Mouse (Mus musculus) C2C12 (cell line): ENCODE results near the gene Ggcx. TPM values are rescaled to one million over a fixed set of nuclear protein-coding genes. Genes with fewer than 3 reads are reported as not detected.
"Not testable (repeated sequence)": the region's sequence is repeated elsewhere in the genome, so short reads cannot be mapped to it uniquely, and the experiment has no call there.

ENCODE experiments used
- H3K27me3 ChIP-seq: one replicate; pipeline ENCODE4 v1.6.1; 2011; ENCODE audit not compliant: control insufficient read depth, insufficient read depth, insufficient read length
- H3K36me3 ChIP-seq: one replicate; pipeline ENCODE4 v1.6.1; 2011; ENCODE audit not compliant: control insufficient read depth, insufficient read depth
- H3K4me3 ChIP-seq: one replicate; pipeline ENCODE4 v1.5.1; 2011; ENCODE audit warnings: mild to moderate bottlenecking, control low read depth; ENCODE audit not compliant: poor library complexity, insufficient read depth, severe bottlenecking
- H3K79me2 ChIP-seq: one replicate; pipeline ENCODE4 v1.6.1; 2011; ENCODE audit not compliant: control insufficient read depth, insufficient read depth
- H3K79me3 ChIP-seq: one replicate; pipeline ENCODE4 v1.6.1; 2011; ENCODE audit warnings: low read depth, control low read depth
- H3ac ChIP-seq: one replicate; pipeline ENCODE3; 2011; ENCODE audit warnings: low read depth; ENCODE audit not compliant: control insufficient read depth, insufficient read length
- CEBPB ChIP-seq: IDR thresholded peaks from one replicate; pipeline ENCODE4 v1.6.1; 2011; ENCODE audit warnings: low read depth, mild to moderate bottlenecking, control low read depth, moderate library complexity
- CTCF ChIP-seq: IDR thresholded peaks from one replicate; pipeline ENCODE4 v1.5.1; 2011; ENCODE audit not compliant: control insufficient read depth, insufficient read depth, insufficient read length
- FOSL1 ChIP-seq: IDR thresholded peaks from one replicate; pipeline ENCODE4 v1.8.0; 2011; ENCODE audit warnings: mild to moderate bottlenecking, low read length; ENCODE audit not compliant: poor library complexity, insufficient read depth, severe bottlenecking
- MAX ChIP-seq: IDR thresholded peaks from one replicate; pipeline ENCODE4 v1.6.1; 2011; ENCODE audit warnings: mild to moderate bottlenecking, control low read depth
- MYOD1 ChIP-seq: IDR thresholded peaks from one replicate; pipeline ENCODE4 v1.6.1; 2011; ENCODE audit warnings: low read depth; ENCODE audit not compliant: control insufficient read depth, insufficient read length
- MYOG ChIP-seq: IDR thresholded peaks from one replicate; pipeline ENCODE4 v1.6.1; 2011; ENCODE audit not compliant: control insufficient read depth, insufficient read length; ENCODE audit errors: extremely low read depth
- USF1 ChIP-seq: IDR thresholded peaks from one replicate; pipeline ENCODE4 v1.6.1; 2011; ENCODE audit warnings: low read depth, mild to moderate bottlenecking, control low read depth, moderate library complexity
- polyA plus RNA-seq: library from polyadenylated mRNA; unstranded; fragments of >200 nt; fragmentation: generic; extraction: Trizol; gene quantifications from one replicate; pipeline ENCODE4 v1.2.1, GENCODE M21; 2012; ENCODE audit warnings: missing spikeins

Gene Ggcx
- polyA plus RNA-seq, 1 experiment: 12.2 TPM

DNA sequence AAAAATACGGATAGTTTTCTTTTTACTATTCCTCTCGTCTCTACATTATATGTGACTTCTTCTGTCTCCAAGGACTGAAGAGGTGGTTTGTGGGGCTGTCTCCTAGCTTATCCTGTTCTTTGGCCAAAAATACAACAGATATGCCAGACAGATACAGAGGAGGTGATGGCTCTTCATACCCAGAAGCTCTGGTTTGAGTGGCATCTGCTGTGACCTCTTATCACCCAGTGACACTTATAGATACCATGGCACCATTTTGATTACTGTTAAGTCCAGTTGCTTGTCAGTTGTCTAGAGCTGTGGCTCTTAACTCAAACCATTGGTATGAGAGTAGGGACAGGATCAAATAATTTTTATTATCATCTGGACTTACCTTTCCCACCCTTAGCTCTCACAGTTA is 33.4 kb downstream of the Ggcx start:
- no peak for TF ChIP-seq USF1
- no peak for TF ChIP-seq FOSL1
- no peak for TF ChIP-seq CEBPB
- no peak for TF ChIP-seq MYOD1
- no peak for TF ChIP-seq MAX
- no peak for TF ChIP-seq CTCF
- TF ChIP-seq MYOG: no peak
- no peaks in the 10 kb centered on the region for H3K27me3 ChIP-seq
- H3K79me3 ChIP-seq: no peaks in the 10 kb centered on the region
- H3K4me3 ChIP-seq: no peak overlapping the region
- H3K79me2 ChIP-seq: no peaks in the 10 kb centered on the region
- no peak overlapping the region for H3ac ChIP-seq
- no peaks in the 10 kb centered on the region for H3K36me3 ChIP-seq

GRCm38 (mm10) chr6:72451778-72452177 is 37.7 kb downstream of the Ggcx start:
- H3K4me3 ChIP-seq, H3K79me2 ChIP-seq, H3K27me3 ChIP-seq, H3ac ChIP-seq, H3K79me3 ChIP-seq, H3K36me3 ChIP-seq: not testable (repeated sequence)

DNA sequence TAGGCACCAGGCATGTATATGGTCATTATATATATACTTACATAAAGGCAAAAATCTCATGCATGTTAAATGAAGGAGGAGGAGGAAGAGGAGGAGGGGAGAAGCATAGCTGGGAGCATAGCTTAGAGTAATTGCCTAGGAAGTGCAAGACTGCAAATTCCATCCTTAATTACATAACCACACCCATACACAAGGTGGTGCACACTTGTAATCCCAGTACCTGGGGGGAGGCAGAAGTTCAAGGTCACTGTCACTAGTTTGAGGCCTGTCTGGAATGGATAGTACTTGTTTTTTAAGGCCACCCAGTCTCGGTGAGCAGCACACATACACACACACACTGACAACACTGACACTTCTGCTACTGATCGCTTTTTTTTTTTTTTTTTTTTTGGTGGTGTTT is 38.2 kb downstream of the Ggcx start:
- Histone ChIP-seq H3K4me3 (no peak overlapping the region), H3K27me3 (no peaks in the 10 kb centered on the region), H3K79me2 (no peaks in the 10 kb centered on the region), H3K36me3 (no peaks in the 10 kb centered on the region), H3K79me3 (no peaks in the 10 kb centered on the region), H3ac (no peak overlapping the region)
- TF ChIP-seq FOSL1: no peak
- TF ChIP-seq USF1: no peak
- no peak for TF ChIP-seq CEBPB
- no peak for TF ChIP-seq MAX
- no peak for TF ChIP-seq MYOD1
- TF ChIP-seq CTCF: no peak
- no peak for TF ChIP-seq MYOG

DNA sequence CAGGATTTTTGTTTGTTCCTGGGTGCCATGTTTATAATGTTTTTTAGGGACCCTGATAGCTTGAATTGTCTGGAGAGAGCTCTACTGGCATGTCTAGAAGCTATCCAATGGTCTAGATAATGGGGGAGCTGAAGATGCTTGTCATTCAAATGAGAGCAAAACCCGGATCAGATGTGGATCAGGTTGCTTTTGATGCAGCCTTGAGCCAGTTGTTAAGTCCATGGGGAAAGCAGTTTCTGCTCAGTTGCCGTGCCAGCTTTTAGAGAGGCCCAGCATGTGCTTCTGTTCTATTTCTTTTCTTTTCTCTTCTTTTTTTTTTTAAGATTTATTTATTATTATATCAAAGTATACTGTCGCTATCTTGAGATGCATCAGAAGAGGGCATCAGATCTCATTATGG is 39.5 kb downstream of the Ggcx start:
- Histone ChIP-seq H3K36me3 (no peaks in the 10 kb centered on the region), H3K79me3 (no peaks in the 10 kb centered on the region), H3K79me2 (no peaks in the 10 kb centered on the region), H3K4me3 (no peak overlapping the region), H3K27me3 (no peaks in the 10 kb centered on the region), H3ac (no peak overlapping the region)
- TF ChIP-seq USF1: no peak
- no peak for TF ChIP-seq MAX
- TF ChIP-seq CEBPB: no peak
- TF ChIP-seq MYOD1: no peak
- TF ChIP-seq CTCF: no peak
- no peak for TF ChIP-seq FOSL1
- no peak for TF ChIP-seq MYOG

DNA sequence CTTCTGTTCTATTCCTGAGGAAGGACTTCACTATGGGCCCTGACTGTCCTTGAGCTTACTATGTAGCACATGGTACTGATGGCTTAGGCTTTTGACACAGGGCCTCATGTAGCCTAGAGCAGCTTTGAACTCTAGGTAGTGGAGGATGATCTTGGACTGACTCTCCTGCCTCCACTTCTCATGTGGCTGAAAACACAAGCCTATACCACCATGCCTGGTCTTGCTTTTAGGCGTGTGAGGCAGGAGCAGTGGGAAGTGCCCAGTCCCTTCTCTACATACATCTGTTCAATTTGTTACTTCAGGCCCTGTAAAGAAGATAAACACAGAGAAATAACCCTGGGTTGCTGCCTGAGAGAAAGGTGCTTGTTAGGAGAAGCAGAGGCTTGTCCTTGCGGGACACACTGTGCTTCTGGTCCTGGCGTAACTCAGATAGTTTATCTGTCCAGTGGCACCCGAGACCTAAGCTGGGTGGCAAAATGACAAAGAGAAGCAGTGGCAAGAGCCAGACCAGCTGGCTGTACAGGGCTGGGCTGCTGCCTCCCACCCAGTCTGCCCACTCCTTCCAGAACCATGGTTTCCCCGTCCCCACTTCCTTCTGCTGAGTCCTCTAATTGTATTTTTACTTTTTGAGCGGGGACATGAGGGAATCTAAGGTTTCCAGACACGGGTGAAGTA is 40.1 kb downstream of the Ggcx start:
- TF ChIP-seq CEBPB: no peak
- TF ChIP-seq USF1: no peak
- no peak for TF ChIP-seq MAX
- no peak for TF ChIP-seq FOSL1
- no peak for TF ChIP-seq MYOG
- TF ChIP-seq MYOD1: no peak
- H3K79me3 ChIP-seq: no peaks in the 10 kb centered on the region
- H3K36me3 ChIP-seq: no peaks in the 10 kb centered on the region
- H3ac ChIP-seq: no peak overlapping the region
- H3K27me3 ChIP-seq: no peaks in the 10 kb centered on the region
- no peak overlapping the region for H3K4me3 ChIP-seq
- H3K79me2 ChIP-seq: no peaks in the 10 kb centered on the region

DNA sequence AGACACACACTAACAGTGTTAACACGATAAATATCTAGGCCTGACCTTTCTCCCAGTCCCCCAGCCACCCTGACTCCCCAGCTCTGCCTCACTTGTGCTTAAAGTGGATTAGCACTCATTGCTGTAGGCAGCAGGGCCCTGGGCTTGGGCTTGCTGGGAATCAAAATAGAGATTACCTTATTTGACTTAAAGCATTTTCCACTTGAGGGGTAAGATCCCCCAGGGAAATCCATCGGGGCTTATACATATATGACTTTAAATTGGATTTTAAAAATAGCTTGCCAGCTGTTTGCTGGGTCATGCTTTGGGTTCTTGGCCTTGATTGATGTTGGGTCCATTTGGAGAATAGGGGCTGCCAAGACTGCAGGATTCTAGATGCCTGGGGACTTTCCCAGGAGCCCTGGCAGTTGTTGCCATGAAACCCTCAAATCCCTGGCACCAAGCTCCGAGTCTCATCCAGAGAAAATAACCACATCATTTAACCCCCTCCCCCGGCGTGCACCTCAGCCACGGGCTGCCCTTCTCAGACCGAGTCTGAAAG is 40.8 kb downstream of the Ggcx start:
- TF ChIP-seq MAX: no peak
- no peak for TF ChIP-seq CEBPB
- H3K36me3 ChIP-seq: no peaks in the 10 kb centered on the region
- H3K4me3 ChIP-seq: no peak overlapping the region
- H3ac ChIP-seq: no peak overlapping the region
- H3K79me3 ChIP-seq: no peaks in the 10 kb centered on the region
- no peaks in the 10 kb centered on the region for H3K79me2 ChIP-seq
- H3K27me3 ChIP-seq: no peaks in the 10 kb centered on the region
